In genomic region chr12:13176136-13176535, GRCm38 (mm10) we compare ENCODE assay signal across 15 mouse cellular contexts.
DNase-seq lines count a peak whose midpoint lies in the region; ATAC-seq and TF ChIP-seq lines count a peak whose summit lies in the region.
"Had no signal": no experiment of that assay in that cellular context is flagged by ENCODE, and none has a peak within 500 bp of the region (broad histone marks: within the 10 kb centered on the region; RNA-seq: fewer than 3 reads in every experiment).

No protein-coding gene starts in this region.

- no peaks in the 10 kb centered on the region for H3K9me3 ChIP-seq in heart, embryonic 15.5 days (replicated peaks)
- no peaks in the 10 kb centered on the region for H3K9me3 ChIP-seq in intestine, embryonic 16.5 days (ENCODE audit: control insufficient read depth, low read length)
- H3K9me3 ChIP-seq: forebrain, embryonic 13.5 days had no signal

- no peak for TF ChIP-seq CTCF in heart, adult 2 months (IDR thresholded peaks at IDR 0.05)

- TF ChIP-seq EP300 in heart, adult 2 months (IDR thresholded peaks at IDR 0.05; ENCODE audit: insufficient read depth, low read depth, low read length), result no peak

- H3K4me2 ChIP-seq in heart, embryonic 15.5 days, result no peak overlapping the region
- H3K4me2 ChIP-seq in intestine, embryonic 16.5 days (ENCODE audit: low read depth, low read length), result no peak overlapping the region
- H3K4me2 ChIP-seq: forebrain, embryonic 13.5 days had no signal

- no peaks in the 10 kb centered on the region for H3K36me3 ChIP-seq in heart, embryonic 15.5 days
- no peaks in the 10 kb centered on the region for H3K36me3 ChIP-seq in heart, adult 2 months (ENCODE audit: control insufficient read depth, insufficient read depth, low read length)
- H3K36me3 ChIP-seq in intestine, embryonic 16.5 days (ENCODE audit: control insufficient read depth, insufficient read depth, low read length), result no peaks in the 10 kb centered on the region

- H3K9ac ChIP-seq in heart, embryonic 15.5 days, result peak overlapping the region; percentile 6; the same call in 1 of the 2 replicates
- no peak overlapping the region for H3K9ac ChIP-seq in heart, adult 2 months (ENCODE audit: low read depth, low read length)
- H3K9ac ChIP-seq in intestine, embryonic 16.5 days (ENCODE audit: low read depth, low read length), result no peak overlapping the region
- H3K9ac ChIP-seq: forebrain, embryonic 13.5 days had no signal

- no peak for ATAC-seq in heart, embryonic 15.5 days (replicated peaks; ENCODE audit: insufficient number of reproducible peaks, insufficient read depth, low FRiP score, low read depth)
- ATAC-seq in intestine, embryonic 16.5 days, result 0 out of 2 replicates have a peak, but pooled peaks have one; percentile 14
- ATAC-seq: forebrain, embryonic 13.5 days had no signal

- intact Hi-C loops in heart, adult 2 months (cut with DNase I), result loop anchor here (5.0 kb wide), 1 partner anchor 49 kb away; no protein-coding TSS in a partner anchor

- H3K79me2 ChIP-seq in heart, adult 2 months (replicated peaks; ENCODE audit: control insufficient read depth, insufficient read depth, low read length), result no peaks in the 10 kb centered on the region

- peaks cover 15% of the 10 kb centered on the region for H3K4me1 ChIP-seq in heart, embryonic 15.5 days (replicated peaks)
- no peaks in the 10 kb centered on the region for H3K4me1 ChIP-seq in heart, adult 2 months (ENCODE audit: control insufficient read depth, insufficient read depth, low read length)
- peaks cover 15% of the 10 kb centered on the region for H3K4me1 ChIP-seq in intestine, embryonic 16.5 days (ENCODE audit: control insufficient read depth, insufficient read depth, low read length)

- no peak for TF ChIP-seq POLR2A in heart, adult 2 months (IDR thresholded peaks at IDR 0.05; ENCODE audit: insufficient read depth, low read depth, low read length)

- H3K27me3 ChIP-seq in heart, embryonic 15.5 days, result no peaks in the 10 kb centered on the region
- H3K27me3 ChIP-seq in heart, adult 2 months (ENCODE audit: control insufficient read depth, insufficient read depth, low read length), result no peaks in the 10 kb centered on the region
- no peaks in the 10 kb centered on the region for H3K27me3 ChIP-seq in intestine, embryonic 16.5 days (replicated peaks; ENCODE audit: control insufficient read depth, insufficient read depth, low read length)
- H3K27me3 ChIP-seq: CH12.LX; forebrain, embryonic 13.5 days had no signal

- no peak for DNase-seq in heart, adult 2 months
- peak; percentile 11 for DNase-seq in retina, embryonic 14.5 days (ENCODE audit: low spot score)
- DNase-seq in retina, postnatal 1 day, result no peak
- DNase-seq in testis, postnatal 10 days (ENCODE audit: low spot score), result no peak
- no peak for DNase-seq in frontal cortex, postnatal 36 days (ENCODE audit: low spot score in 2 of 2)
- no peak for DNase-seq in lung, postnatal 25 days (ENCODE audit: low spot score)
- DNase-seq: cerebellum, adult 9-11 months; gastrocnemius, postnatal 36 days; liver; lung, postnatal 4 days; thymus, postnatal 25 days had no signal

- no peak overlapping the region for H3K4me3 ChIP-seq in heart, embryonic 15.5 days
- no peak overlapping the region for H3K4me3 ChIP-seq in heart, adult 2 months
- H3K4me3 ChIP-seq in intestine, embryonic 16.5 days (ENCODE audit: low read length), result no peak overlapping the region
- H3K4me3 ChIP-seq: forebrain, embryonic 13.5 days had no signal

- WGBS in heart, embryonic 15.5 days, result 30% methylated on average over 2 of the region's 2 CpGs
- 50% methylated on average over 2 of the region's 2 CpGs for WGBS in heart, adult 2 months
- 45% methylated on average over 2 of the region's 2 CpGs for WGBS in intestine, embryonic 16.5 days

- H3K27ac ChIP-seq in heart, embryonic 15.5 days, result no peak overlapping the region
- H3K27ac ChIP-seq in heart, adult 2 months, result no peak overlapping the region
- no peak overlapping the region for H3K27ac ChIP-seq in intestine, embryonic 16.5 days (ENCODE audit: low read length)
- H3K27ac ChIP-seq: forebrain, embryonic 13.5 days had no signal
